Mouse (Mus musculus) spleen, embryonic (tissue): Measurements from ENCODE around the gene Il19.

Experiments used
- CTCF ChIA-PET: fragments of 350-600 bp; sonication (Branson Sonifier 250); formaldehyde crosslinking; loops from one replicate; lab custom pipeline; 2022; lab: Charles Lee

The Il19 gene

DNA sequence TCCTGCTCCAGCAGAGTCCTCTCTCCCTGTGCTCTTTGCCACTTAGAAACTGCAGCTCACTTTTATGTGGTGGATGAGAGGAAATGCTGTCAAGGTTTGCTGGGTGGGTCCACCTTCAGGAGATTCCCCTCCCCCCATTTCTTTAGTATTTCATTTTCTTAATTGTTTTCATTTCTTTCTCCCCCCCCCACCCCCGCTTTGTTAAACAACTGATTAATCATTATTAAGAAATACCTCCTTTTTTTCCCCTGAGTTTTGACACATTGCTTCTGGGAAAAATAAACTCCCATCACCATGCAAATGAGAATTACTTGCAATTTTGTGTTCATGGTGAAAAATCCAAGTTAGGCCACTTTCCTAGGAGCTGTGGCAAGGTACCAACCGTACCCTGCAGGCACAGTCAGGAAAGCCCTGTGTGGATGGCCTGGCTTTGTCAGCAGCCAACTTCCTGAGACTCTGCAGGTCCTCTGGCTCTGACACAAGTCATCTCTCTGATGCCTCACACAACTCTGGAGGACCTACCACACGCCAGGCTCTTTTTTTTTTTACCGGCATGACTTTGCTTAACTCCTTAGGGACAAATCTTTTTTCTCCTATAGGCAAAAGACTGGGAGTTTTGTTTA is at the start of gene Il19:
TSS of gene Il19 (minus strand) at position 51 of the 623 bp plus-strand sequence.
- CTCF ChIA-PET, result interaction anchor here (0.7 kb wide), 1 partner anchor 180 kb away, joined by 8 read pairs; no protein-coding TSS in a partner anchor

- CTCF ChIA-PET, result no interaction called here
These were observed 49.4 kb upstream of the Il19 start for GRCm38 (mm10) chr1:130989331-130989730.

DNA sequence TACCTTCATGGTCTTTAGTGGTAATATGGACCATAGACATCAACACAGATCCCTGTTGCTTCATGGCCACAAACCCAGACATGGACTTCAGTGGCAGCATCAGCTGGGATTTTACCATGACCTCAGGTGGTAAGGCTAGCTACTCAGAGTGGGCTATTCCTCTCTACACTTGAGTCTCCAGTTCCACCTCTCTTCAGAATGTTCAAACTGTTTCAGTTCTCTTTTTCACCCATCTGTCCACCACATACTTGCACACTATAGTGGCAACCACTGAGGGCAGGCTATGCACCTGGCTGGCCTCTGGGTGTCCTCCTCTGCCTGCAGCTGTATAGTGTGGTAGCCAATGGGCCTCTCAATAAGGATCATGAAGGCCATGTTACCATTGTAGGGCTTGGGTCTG is 47.5 kb upstream of the Il19 start:
- CTCF ChIA-PET, result no interaction called here

- CTCF ChIA-PET, result no interaction called here
These were observed 47.1 kb upstream of the Il19 start for GRCm38 (mm10) chr1:130987001-130987400.

GRCm38 (mm10) chr1:130984441-130984840 is 44.5 kb upstream of the Il19 start:
- CTCF ChIA-PET, result interaction anchor here (1.0 kb wide), 1 partner anchor 153 kb away, joined by 32 read pairs; no protein-coding TSS in a partner anchor

GRCm38 (mm10) chr1:130979455-130979854 is 39.5 kb upstream of the Il19 start:
- CTCF ChIA-PET, result interaction anchor here (0.6 to 1.0 kb wide), 5 partner anchors 13 to 181 kb away, joined by 3 to 12 read pairs (median 4); no protein-coding TSS in a partner anchor

- CTCF ChIA-PET, result no interaction called here
These were observed 24.0 kb upstream of the Il19 start for GRCm38 (mm10) chr1:130963891-130964290.

DNA sequence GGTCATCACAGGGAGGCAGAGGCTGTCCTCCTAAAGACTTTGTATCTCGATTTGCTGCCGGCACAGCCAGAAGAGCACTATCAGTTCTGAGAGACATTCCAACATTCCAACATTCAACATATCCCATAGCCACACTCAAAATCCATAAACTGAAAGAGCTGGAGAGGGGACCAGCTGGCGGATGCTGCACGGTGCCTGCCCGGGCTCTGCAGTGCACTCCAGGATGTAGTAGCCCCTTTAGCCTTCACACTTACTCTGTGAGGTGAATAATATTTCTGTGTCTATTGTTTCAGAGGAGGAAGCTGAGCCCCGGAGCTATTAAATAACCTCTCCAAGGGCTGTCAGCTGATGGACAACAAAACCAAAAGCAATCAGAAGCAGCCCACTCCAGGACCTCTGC is 7.0 kb upstream of the Il19 start:
- CTCF ChIA-PET, result no interaction called here

DNA sequence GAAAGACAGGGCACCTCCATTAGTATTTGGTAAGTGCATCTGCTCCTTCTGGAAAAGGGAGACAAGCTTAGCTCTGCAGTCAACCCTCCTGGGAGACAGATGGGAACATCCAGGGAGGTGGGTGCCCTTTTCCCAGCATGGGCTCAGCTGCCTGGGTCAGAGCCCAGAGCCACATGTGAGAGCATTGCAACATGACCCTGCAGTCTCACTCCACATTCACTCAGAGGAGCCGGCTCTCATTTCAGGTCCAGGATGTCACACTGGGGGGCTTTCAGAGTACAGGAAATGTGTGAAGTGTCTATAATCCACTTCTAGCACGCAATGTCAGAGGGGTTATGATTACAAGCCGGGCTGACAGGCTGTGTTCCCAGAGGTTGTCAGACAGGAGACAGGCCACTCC is 1.9 kb upstream of the Il19 start:
- CTCF ChIA-PET, result no interaction called here

GRCm38 (mm10) chr1:130938192-130938591 is 1.7 kb downstream of the Il19 start:
- CTCF ChIA-PET, result no interaction called here

GRCm38 (mm10) chr1:130937170-130937569 is 2.7 kb downstream of the Il19 start:
- CTCF ChIA-PET, result no interaction called here

GRCm38 (mm10) chr1:130936351-130936750 is 3.6 kb downstream of the Il19 start:
- CTCF ChIA-PET, result interaction anchor here (0.6 kb wide), 1 partner anchor 1452 kb away, joined by 3 read pairs; no protein-coding TSS in a partner anchor

DNA sequence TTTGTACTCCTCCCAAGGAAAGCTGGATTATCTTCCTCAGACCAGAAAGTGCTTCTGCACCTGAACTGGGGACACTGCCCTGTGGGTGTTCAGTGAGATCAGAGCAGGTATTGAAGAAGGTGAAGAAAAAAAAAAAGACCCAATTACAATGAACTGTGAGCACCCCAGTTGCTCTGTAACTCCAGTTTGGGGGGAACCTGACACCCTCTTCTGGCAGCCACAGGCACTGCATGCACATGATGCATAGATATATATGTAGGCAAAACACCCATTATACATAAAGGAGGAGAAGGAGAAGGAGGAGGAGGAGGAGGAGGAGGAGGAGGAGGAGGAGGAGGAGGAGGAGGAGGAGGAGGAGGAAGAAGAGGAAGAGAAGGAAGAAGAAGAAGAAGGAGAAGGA is 13.4 kb downstream of the Il19 start:
- CTCF ChIA-PET, result interaction anchor here (0.7 kb wide), 1 partner anchor 148 kb away, joined by 3 read pairs; no protein-coding TSS in a partner anchor

DNA sequence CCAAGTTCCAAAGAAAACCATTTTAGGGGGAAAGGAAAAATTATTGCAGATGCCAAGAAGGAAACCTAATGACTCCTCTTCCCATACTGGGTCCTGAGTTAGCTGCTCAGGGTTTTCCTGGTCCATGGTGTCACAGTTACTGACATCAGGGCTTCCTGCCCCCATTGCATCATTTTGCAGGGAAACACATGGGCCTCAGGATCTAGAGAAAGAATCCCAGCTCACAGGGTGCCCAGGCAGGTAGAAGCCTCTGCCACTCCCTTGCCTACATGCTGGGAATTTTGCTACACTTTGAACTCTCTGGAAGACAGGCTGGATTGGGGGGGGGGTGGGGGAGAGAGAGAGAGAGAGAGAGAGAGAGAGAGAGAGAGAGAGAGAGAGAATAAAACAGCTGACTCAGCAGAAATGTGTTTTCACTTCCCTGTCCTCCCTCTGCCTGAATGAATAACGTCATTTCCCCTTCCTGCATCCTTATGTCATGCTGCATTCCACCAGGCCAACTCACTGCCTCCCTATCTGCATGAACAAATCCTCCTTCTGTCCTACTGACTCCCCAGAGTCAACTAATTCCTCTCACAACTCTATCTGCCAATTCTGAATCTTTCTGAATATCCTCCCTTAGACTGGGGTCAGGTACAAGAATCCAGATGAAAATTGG is 21.5 kb downstream of the Il19 start:
- CTCF ChIA-PET, result no interaction called here

GRCm38 (mm10) chr1:130911401-130912010 is 28.4 kb downstream of the Il19 start, which contains the start of gene Il20:
Gene Il20, minus strand, starts transcription at chr1:130911451.
- CTCF ChIA-PET, result no interaction called here

- CTCF ChIA-PET, result no interaction called here
These were observed 37.4 kb downstream of the Il19 start for GRCm38 (mm10) chr1:130902505-130902904.

DNA sequence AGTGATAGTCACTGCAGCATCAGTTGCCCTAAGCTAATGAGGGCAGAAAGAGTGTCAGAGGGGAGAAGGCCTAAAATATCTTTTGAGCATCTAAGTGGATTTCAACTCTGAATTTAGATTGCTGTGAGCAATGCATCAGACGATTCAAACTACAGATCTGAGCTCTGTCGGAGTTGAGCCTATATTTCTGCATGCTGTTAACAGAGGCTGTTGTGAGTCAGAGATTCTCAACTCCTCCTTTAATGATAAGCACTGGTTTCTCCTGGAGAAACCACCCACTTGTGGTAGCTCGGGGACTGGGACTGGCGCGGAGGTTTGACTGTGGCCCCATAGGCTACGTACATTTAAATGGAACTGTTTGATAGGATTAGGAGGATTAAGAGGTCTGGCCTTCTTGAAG is 45.4 kb downstream of the Il19 start:
- CTCF ChIA-PET, result interaction anchor here (0.7 kb wide), 1 partner anchor 71 kb away, joined by 3 read pairs; no protein-coding TSS in a partner anchor

GRCm38 (mm10) chr1:130893329-130894040 is 46.4 kb downstream of the Il19 start:
- CTCF ChIA-PET, result no interaction called here

DNA sequence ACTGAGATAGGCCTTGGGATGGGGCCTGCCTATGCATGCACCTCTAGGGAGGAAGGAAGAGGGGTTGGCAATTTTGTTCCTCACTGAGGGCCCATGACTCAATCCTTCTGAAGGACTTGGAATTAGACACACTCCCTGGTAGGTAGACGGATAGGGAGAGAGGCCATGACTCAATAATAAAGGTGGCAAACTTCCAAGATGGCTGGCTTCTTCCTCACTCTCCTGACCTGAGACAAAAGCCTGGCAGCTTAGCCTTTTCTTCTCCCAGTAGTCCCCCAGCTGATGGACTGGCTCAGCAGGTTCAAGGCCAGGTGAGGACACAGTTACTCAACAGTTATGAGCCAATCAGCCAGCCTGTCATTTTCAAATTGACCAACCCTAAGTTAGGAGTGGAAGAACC is 47.5 kb downstream of the Il19 start:
- CTCF ChIA-PET, result no interaction called here

DNA sequence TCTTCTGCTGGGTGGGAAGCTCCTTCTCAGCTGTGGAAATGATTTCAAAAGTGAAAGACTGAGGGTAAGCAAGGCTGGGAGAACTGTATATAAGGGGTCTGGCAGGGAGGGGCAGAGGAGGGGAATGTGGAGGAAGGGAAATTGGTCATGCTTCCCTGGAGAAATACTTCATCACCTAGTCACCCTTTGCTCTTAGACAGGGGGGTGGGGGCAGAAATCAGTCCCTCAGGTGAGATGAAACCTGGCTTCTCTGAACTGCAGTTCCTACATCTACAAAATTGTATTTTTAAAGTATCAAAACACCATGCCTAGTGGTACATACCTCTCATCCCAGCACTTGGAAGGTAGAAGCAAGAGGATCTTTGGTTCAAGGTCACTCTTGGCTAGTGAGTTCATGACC is 52.6 kb downstream of the Il19 start, which contains the start of gene Il24:
TSS of gene Il24 (minus strand) at position 101 of the 400 bp plus-strand sequence.
- CTCF ChIA-PET, result interaction anchor here (0.6 kb wide), 1 partner anchor 168 kb away, joined by 8 read pairs; no protein-coding TSS in a partner anchor

DNA sequence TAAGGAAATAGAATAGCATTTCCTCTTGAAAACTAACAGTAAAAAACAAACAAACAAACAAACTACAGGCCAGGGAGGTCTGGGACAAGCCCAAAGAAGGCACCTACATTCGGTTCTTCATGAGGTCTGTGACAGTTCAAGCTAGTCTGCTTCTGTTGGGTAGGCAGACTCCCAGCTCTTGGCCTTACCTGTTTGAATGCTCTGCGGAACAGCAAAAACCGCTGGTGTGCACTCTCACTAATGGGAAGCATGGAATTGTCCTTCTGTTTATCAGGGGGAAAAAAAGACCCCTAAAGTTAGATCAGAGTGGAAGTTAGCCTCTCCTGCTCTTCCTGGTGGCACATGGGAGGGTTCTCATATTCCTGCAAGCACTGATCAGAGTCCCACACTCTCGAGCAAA is 56.8 kb downstream of the Il19 start:
- CTCF ChIA-PET, result no interaction called here
